Mouse (Mus musculus) adrenal gland, postnatal 36 days (tissue): ENCODE measurements around the gene Ces1a. TPM values are rescaled to one million over a fixed set of nuclear protein-coding genes. Genes with fewer than 3 reads are reported as not detected.

Experiments
- DNase-seq, 2 experiments: peaks; one replicate each; pipeline ENCODE4 v3.0.0; 2021; ENCODE audit warnings: mixed read lengths in 1 of 2
- total RNA-seq, 2 experiments: library from RNA; stranded (reverse); gene quantifications; 2 replicates each; pipeline ENCODE4 v1.2.3; 2021

Gene Ces1a
- total RNA-seq, 2 experiments from 2014 or later, result not detected

- peak in 1 of 2 experiments; percentile 19 for DNase-seq
Observed at GRCm38 (mm10) chr8:92984376-92984775, 63.6 kb downstream of the Ces1a start.

GRCm38 (mm10) chr8:92982491-92982890, 65.5 kb downstream of the Ces1a start:
- DNase-seq, result no peak

- no peak for DNase-seq
Observed at GRCm38 (mm10) chr8:92976656-92977055, 71.3 kb downstream of the Ces1a start.

- DNase-seq, result peak; percentile 79 to 85
Observed at GRCm38 (mm10) chr8:92972949-92973348, 75.0 kb downstream of the Ces1a start.

Other genes starting within 250 kb of the Ces1a start
- 10 to 100 TPM; 27.3 to 39.8 TPM for gene Mmp2, start 220.9 kb downstream of the Ces1a start, total RNA-seq
- 10 to 100 TPM in 1 of 2 experiments, 1 to 10 TPM in 1; 2.7 to 24.5 TPM for gene Lpcat2, start 192.9 kb downstream of the Ces1a start, total RNA-seq
- gene Capns2, start 146.8 kb downstream of the Ces1a start, total RNA-seq, result 1 to 10 TPM in 1 of 2 experiments, not detected in 1; 3.5 TPM
- gene Slc6a2, start 88.1 kb downstream of the Ces1a start, total RNA-seq, result 10 to 100 TPM in 1 of 2 experiments, 1 to 10 TPM in 1; 9.9 to 13.1 TPM
- gene Ces1b, start 31.8 kb upstream of the Ces1a start, total RNA-seq, result not detected
- under 1 TPM in 1 of 2 experiments, not detected in 1; 0.76 TPM for gene Ces1c, start 83.1 kb upstream of the Ces1a start, total RNA-seq
- gene Ces1d, start 149.6 kb upstream of the Ces1a start, total RNA-seq, result 100 to 1,000 TPM; 219 to 245 TPM
- not detected for gene Ces1e, start 181.4 kb upstream of the Ces1a start, total RNA-seq
- gene Ces1f, start 231.6 kb upstream of the Ces1a start, total RNA-seq, result 10 to 100 TPM; 10.7 to 19.4 TPM